Mouse (Mus musculus) lung, postnatal 14 days (tissue): ENCODE data around the gene Gstp1.
"Not testable (repeated sequence)": the region's sequence is repeated elsewhere in the genome, so short reads cannot be mapped to it uniquely, and the experiment has no call there.

Experiments used
- DNase-seq: peaks from one replicate; pipeline ENCODE4 v3.0.0; 2021

Gstp1 gene

GRCm38 (mm10) chr19:4060044-4060898, 22.5 kb upstream of the Gstp1 start:
- not testable (repeated sequence) for DNase-seq

GRCm38 (mm10) chr19:4059069-4059740, 21.4 kb upstream of the Gstp1 start, which contains the start of gene Gstp3:
Gene Gstp3 (minus strand): TSS chr19:4059569.
- peak; percentile 26 for DNase-seq

- DNase-seq = no peak
Observed at GRCm38 (mm10) chr19:4058581-4058980, 20.8 kb upstream of the Gstp1 start.

- no peak for DNase-seq
Observed at GRCm38 (mm10) chr19:4057962-4058361, 20.2 kb upstream of the Gstp1 start.

GRCm38 (mm10) chr19:4057389-4057788, 19.6 kb upstream of the Gstp1 start:
- DNase-seq = no peak

- DNase-seq = no peak
Observed at GRCm38 (mm10) chr19:4056727-4057126, 18.9 kb upstream of the Gstp1 start.

- DNase-seq = no peak
Observed at GRCm38 (mm10) chr19:4055947-4056693, 18.3 kb upstream of the Gstp1 start.

- no peak for DNase-seq
Observed at GRCm38 (mm10) chr19:4055216-4055946, 17.6 kb upstream of the Gstp1 start.

GRCm38 (mm10) chr19:4054613-4055012, 16.8 kb upstream of the Gstp1 start:
- no peak for DNase-seq

GRCm38 (mm10) chr19:4052516-4053030, 14.8 kb upstream of the Gstp1 start:
- no peak for DNase-seq

- peak; percentile 86 for DNase-seq
Observed at GRCm38 (mm10) chr19:4051741-4052515, 14.1 kb upstream of the Gstp1 start.

- no peak for DNase-seq
Observed at GRCm38 (mm10) chr19:4051016-4051415, 13.2 kb upstream of the Gstp1 start.

- DNase-seq = not testable (repeated sequence)
Observed at GRCm38 (mm10) chr19:4049069-4049468, 11.3 kb upstream of the Gstp1 start.

- DNase-seq = peak; percentile 93
Observed at GRCm38 (mm10) chr19:4047859-4048258, 10.1 kb upstream of the Gstp1 start.

- no peak for DNase-seq
Observed at GRCm38 (mm10) chr19:4046866-4047254, 9.1 kb upstream of the Gstp1 start.

GRCm38 (mm10) chr19:4045966-4046865, 8.4 kb upstream of the Gstp1 start, which contains the start of gene Gstp2:
Gene Gstp2 (minus strand): TSS chr19:4046023.
- peak; percentile 81 for DNase-seq

- DNase-seq = not testable (repeated sequence)
Observed at GRCm38 (mm10) chr19:4044109-4044508, 6.3 kb upstream of the Gstp1 start.

- peak; percentile 46 for DNase-seq
Observed at GRCm38 (mm10) chr19:4042124-4042523, 4.3 kb upstream of the Gstp1 start.

GRCm38 (mm10) chr19:4041500-4041899, 3.7 kb upstream of the Gstp1 start:
- DNase-seq = not testable (repeated sequence)

GRCm38 (mm10) chr19:4040941-4041340, 3.2 kb upstream of the Gstp1 start:
- not testable (repeated sequence) for DNase-seq
